Mouse (Mus musculus) ZHBTc4 (cell line): Measurements from ENCODE around the gene Tmem198b.
"Not testable (repeated sequence)": the region's sequence is repeated elsewhere in the genome, so short reads cannot be mapped to it uniquely, and the experiment has no call there.

Source experiments
- DNase-seq: peaks from one replicate; pipeline ENCODE4 v3.0.0-alpha.2; 2011; ENCODE audit warnings: low read depth, low spot score

The Tmem198b gene

DNA sequence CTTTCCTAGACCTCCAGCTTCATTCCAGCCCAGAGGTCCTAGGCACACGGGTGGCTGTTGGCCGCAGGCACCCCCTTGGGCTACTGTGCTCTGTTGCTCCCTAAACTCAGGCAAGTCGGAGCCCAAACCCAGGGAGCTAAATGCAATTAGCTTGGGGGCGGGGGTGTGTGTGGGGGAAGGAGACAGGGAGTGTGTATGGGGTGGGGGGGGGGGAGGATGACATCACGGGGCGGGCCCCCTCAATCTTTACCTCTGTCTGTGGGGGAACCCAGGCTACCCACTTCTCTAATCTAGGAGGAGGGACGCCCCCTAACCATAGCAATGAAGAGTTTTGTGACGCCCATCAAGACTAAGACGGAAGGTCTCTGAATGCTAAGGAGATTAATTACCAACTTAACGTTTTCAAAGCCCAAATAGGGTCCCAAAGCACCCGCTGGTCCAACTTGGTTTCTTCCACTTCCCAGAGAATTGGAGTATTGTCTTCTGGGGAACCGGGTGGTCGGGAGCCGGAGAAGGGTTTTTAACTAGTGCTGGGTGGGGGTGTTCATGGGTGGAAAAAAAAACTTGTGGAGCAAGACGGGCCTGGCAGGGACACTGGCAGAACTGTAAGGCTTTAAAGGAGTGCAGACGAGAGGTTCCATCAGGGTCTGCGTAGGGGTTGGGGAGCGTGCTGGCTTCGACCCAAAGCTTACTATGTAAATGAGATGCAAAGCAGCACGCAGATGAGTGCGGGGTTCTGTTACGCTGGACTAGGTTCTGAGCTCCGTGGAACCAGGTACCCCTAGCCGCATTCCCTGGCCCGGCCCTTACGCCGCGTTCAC is at the start of gene Tmem198b:
Tmem198b (minus strand) TSS at position 100 of the 821 bp plus-strand sequence.
- peak; percentile 77 for DNase-seq

DNA sequence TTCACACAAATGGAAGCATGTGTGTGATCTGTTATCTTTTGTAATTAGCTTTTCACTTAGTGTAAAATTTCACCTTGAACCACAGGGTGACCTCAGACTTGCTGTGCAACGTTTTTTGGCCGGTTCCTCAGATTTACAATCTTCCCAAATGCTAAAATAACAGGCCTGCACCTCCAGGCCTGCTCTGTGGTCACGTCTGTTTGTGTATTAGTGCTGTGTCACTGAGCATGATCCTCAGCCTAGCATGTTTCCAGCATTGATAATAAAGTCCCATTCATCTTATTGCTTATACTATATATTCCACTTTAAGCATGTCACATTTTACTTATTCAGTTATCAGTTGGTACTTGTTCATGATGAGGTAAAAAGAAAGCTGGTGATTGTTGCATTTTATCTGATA is 46.2 kb upstream of the Tmem198b start:
- DNase-seq = no peak

DNA sequence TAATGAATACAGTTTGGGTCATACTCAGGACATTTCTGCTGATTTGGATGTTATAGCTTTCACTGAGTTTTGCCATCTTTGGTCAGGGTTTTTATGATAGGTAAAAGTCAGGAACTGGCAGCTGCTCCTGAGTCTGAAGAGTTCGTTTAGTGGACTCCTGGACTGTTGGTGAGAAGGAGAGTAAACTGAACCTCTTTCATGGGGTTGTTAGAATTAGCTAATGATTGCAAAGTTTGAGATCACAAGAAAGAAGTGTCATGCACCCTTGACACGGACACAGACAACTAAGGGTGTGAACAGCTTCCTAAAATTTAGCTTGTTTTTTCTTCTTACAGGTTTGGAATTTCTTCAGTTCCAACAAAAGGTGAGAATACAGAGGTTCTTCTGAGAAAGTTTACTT is 44.3 kb upstream of the Tmem198b start:
- no peak for DNase-seq

DNA sequence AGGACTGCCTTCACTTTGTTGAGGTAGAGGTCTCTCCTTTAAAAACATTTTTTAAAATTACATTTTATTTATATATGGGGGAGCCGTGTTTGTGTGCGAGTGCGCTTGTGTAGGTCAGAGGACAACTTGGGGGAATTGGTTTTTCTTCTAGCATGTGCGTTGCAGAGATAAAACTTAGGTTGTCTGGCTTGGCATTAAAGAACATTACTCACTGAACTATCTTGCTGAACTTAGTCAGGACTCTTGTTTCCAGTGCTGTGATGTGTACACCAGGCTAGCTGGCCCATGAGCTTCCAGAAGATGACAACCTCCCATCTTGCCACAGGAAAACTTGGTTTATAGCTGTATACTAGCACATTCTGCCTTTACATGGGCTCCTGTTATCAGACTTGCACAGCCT is 42.5 kb upstream of the Tmem198b start:
- DNase-seq = no peak

DNA sequence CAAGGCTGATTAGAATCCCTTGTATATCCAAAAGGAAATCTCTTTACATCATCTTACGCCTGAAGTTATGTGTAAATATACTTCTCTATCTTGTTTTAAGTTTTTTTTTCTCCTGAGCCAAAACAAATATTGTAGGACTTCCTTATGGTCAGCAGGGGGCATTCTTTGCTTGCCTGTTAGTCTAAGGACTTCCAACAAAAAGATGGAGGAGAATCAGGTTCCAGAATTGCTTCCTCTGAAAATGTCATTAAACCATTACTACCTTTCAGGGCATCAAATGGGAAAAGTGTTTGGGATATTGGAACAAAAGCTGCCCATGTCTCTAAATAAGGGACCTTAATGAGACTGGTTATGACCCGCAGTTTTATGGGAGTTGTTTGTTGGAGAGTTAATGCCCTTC is 41.3 kb upstream of the Tmem198b start:
- DNase-seq = peak; percentile 48

DNA sequence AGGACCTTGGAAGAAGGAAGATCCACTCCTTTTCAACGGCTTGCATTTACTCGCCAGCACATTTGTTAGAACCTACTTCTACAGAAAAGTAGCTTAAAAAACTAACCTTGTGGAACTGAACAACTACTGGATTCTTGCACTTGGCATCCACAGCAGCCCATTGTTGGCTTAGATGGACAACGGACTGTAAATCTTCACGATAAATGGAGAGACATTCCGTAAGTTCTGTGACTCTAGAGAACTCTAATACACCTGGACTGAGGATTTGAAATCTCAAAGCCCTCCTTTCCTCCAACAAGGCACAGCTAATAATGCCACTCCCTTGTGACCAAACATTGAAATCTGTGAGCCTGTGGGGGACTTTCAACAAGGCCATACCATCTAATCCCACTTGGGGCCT is 39.1 kb upstream of the Tmem198b start:
- DNase-seq = no peak

DNA sequence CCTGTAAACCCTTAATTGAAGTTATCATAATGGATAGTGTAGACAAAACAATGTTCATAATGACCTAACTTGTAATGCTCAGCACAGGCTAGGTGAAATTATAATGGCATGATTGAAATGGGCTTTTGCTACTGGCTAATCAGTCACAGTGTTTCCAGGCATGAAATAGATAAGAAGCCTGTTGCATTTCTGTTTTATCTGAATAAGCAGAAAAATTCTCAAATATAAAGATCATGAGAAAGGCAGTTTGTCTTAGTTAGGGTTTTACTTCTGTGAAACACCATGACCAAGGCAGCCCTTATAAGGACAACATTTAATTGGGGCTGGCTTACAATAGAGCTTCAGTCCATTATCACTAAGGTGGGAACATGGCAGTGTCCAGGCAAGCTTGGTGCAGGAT is 36.4 kb upstream of the Tmem198b start:
- DNase-seq = no peak

DNA sequence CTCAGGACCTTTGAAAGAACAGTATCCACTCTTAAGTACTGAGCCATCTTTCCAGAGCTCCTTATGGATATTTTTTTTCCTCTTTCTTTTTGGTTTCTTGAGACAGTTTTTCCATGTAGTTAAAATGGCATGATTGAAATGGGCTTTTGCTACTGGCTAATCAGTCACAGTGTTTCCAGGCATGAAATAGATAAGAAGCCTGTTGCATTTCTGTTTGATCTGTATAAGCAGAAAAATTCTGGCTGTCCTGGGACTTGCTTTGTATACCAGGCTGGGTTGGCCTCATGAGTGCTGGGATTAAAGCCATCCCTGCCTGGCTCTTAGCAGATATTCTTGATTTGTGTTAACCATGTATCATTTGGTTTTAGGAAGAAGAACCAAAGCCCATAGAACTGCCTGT is 35.3 kb upstream of the Tmem198b start:
- no peak for DNase-seq

DNA sequence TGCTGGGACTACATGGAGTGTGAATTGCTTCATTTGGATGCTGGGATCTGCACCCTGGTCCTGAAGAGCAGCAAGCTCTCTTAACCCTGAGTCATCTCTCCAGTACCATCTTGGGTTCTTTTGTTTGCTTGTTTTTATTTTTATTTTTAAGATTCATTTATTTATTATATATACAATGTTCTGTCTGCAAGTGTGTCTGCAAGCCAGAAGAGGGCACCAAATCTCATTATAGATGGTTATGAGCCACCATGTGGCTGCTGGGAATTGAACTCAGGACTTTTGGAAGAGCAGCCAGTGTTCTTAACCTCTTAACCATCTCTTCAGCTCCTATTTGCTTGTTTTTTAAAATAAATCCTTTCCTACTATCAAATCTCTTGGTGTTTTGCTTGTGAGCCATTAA is 33.2 kb upstream of the Tmem198b start:
- DNase-seq = peak; percentile 15

DNA sequence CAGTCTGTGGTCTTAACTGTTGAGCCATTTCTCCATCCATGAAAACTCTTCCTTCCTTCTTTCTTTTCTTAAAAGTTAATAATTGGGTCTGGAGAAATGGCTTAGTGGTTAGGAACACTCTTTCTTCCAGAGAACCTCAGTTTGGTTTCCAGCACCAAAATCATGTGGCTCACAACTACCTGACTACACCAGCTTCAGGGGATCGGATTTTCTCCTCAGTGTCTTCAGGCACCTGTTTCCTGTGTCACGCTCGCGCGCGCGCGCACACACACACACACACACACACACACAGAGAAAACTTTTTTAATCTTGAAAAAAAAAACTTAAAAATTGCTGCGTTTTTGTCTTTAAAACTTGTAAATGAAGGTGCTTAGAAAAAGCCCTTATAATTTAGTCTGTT is 19.7 kb upstream of the Tmem198b start:
- no peak for DNase-seq

DNA sequence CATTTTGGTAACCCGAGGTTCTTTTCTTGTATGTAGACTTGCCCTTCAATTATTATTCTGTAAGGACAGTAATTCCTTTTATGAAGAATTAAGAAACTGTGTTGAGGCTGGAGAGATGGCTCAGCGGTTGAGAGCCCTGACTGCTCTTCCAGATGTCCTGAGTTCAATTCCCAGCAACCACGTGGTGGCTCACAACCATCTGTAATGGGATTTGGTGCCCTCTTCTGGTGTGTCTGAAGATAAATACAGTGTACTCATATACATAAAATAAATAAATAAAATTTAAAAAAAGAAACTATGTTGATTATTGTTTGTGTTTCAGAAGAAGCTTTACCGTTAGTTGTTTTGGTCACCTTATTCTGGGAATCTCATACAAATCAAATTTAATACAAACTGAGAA is 18.9 kb upstream of the Tmem198b start:
- DNase-seq = not testable (repeated sequence)

DNA sequence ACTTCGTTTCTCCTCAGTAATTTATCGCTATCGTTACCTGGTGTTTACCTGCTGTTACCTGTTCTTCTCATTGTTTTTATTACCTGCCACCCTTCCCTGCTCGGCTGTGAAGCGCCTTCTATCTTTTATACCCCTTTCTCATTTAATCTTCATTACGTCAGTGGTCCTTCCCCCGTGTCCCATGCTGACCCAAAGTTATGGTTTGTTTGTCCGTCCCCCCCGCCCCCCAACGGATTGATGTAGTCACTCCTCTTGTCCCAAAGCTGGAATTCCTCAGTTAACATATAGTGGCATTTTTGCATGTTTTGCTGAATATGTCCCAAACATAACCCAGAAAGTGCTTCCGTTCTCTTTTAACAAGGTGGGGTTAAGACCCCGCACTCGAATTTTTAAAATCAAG is 18.0 kb upstream of the Tmem198b start:
- DNase-seq = peak; percentile 34

DNA sequence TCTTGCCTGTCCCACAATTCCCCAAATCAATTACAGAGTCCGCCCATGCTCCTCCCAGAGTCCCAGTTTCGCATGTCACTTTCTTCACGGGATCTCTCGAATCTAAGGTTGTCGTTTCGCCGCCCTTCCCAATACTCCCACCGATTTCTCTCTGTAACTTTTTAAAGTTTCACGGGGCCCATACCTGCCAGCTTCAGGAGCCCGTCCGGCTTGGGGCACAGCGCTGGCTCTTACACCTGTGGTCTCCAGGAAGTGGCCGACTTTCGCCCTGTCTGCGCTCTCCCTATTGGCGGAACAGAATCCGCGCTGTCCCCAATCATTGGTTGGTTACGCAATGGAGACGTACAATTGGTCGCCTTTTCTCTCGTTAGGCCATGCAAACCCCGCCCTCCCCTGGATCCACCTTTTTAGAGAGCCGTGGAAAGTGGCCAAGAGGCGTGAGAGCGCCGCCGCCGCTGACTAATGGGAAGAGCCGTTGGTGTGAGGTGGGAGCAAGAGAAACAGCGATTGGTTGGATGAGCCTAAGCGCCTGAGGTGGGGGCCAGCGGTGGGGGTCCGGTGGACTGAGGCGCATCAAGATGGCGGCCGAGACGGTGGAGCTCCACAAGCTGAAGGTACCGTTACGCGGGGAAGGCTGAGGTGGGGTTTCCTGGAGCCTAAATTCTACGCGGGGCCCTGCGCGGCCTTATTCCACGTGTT is 17.3 kb upstream of the Tmem198b start, which contains the start of gene Ormdl2:
Ormdl2 (minus strand) TSS at position 288 of the 699 bp plus-strand sequence.
- peak; percentile 100 for DNase-seq

DNA sequence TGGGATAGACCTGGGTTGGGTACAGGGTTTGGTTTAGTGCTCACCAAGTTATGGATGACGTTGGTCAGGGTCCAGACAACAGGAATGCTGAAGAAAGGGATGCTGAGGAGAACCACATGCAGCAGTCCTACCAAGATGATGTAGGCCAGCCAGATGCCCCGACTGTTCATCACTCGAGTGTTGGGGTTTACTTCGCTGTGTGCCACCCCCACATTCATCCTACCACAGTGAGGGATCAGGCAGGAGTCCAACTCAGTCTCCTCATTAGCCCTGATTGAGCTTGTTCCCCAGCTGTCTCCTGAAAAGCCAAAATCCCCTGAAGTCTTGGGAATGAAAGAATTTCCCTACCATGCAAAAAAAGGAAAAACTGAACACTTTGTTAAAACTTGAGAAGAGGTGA is 16.0 kb upstream of the Tmem198b start:
- no peak for DNase-seq

DNA sequence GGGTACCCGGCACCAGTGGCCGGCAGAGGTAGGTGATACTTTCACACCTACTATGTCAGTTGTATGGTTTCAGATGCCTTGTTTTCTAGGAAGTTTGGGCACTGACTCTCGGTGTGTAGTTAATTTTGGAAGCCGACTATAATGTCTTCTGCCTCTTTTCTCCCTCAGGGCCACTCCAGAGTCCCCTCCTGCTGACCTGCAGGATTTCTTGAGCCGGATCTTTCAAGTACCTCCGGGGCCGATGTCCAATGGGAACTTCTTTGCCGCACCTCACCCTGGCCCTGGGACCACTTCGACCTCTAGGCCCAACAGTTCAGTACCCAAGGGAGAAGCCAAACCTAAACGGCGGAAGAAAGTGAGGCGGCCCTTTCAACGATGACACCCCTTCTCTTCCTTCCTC is 12.9 kb upstream of the Tmem198b start, which contains the start of gene Sarnp:
Sarnp (plus strand) TSS at position 301 of the 400 bp plus-strand sequence.
- DNase-seq = no peak

DNA sequence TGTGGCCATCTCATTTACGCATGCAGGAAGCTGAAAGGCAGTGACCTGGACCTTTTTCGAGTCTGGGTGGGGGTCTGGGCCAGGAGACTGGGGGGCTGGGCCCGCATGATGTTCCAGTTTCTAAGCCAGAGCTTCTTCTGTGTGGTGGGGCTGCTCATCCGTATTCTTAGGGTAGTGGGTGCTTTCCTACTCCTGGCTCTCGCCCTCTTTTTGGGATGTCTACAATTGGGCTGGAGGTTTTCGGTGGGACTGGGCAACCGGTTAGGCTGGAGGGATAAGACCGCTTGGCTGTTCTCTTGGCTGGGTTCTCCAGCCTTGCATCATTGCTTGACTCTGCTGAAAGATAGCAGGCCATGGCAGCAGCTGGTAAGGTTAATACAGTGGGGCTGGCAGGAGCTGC is 2.8 kb upstream of the Tmem198b start:
- no peak for DNase-seq

DNA sequence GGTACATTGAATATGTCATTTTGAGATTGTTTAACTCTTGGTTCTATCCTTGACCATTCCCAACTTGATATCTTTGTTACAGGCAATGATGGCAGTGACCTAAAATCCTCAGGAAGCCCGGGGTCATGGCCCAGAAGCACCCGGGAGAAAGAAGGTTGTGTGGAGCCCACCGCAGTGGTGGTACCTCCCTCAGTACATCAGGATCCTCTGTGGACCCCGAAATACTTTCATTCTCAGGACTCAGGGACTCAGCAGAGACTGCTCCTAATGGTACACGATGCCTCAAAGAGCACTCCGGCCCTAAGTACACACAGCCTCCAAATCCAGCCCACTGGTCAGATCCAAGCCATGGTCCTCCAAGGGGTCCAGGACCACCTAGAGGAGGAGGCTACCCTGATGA is 1.9 kb upstream of the Tmem198b start:
- DNase-seq = no peak

DNA sequence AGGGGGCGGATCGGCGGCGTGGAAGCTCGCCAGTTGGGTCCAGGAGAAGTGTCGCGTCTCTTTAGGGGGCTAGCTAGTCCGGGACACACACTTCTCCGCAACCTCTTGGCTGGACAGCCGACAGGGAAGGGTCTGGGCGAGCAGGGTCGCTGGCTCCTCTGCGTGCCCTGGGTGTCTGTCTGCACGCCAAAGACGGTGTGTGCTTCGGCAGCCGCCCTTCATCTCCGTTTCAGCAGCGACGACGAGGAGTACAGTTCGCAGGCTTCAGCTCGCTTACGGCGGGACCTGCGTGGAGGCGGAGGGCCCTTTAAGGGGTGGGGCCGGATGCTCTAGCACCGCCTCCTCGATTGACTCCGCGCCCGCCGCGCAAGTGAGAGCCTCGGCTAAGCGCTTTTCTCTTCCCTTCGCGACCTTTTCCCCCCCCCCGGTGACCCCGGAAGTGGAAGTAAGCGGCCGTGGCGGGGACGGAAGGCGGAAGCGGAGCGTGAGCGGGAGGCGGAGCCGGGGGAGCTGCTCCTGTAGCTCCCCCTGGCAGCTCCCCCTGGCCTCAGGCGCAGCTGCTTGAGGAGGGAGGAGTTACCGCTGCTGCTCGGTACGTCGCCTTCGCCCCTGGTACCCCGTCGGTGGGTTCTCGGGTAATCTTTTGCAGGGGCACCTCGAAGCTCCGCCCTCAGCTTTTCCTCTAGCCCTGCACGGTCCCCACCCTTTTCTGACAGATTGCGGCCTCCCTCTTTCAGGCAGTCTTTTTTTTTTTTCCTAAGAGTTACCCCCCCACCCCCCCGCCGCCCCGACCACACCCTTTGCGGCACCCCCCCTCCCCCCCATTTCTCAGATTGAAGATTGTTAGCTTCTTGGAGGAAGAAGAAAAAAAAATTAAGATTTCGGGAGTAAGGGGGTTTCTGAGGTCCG is 1.2 kb upstream of the Tmem198b start:
- DNase-seq = peak; percentile 99

DNA sequence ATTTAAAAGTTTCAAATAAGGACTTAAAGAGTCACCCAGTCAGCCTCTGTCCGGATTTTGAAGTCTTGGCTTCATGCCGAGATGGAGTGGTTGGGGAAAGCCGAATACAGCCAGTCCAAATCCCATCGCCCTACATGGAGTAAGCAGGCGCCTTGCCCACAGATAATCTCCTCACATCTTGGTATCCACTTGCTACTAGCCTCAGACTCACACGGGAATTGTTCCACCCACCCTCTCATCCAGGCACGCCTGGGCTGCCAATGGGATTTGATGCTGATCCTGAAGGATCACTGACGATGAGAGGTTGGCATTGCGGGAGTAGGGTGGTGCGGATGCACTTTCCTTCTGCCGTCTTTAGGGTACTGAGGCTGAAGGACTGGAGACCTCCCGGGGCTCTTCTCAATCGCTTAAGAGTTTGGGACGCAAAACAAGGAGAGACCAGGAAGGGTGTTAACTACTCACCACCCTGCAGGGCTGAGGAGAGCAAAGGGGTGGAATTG is 349 bp downstream of the Tmem198b start, which contains the start of gene Dnajc14:
Dnajc14 (plus strand) TSS at position 292 of the 500 bp plus-strand sequence.
- peak; percentile 65 for DNase-seq

DNA sequence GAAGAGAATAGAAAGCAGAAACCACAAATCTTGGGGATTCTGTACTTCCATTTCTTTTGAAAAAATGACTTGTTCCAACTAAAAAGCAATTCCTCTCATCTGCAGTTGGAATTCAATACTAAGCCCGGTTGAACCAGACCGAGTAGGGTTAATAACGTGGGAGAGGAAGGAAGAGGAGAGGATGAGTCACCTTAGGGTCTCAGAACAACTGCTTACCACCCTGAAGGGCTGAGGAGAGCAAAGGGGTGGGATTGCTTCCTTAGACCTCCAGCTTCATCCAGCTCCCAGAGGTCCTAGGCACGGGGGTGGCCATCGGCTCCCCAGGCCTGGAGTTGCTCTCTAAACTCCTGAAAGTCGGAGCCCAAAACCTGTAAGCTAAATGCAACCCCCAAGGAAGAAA is 809 bp downstream of the Tmem198b start:
- DNase-seq = no peak

DNA sequence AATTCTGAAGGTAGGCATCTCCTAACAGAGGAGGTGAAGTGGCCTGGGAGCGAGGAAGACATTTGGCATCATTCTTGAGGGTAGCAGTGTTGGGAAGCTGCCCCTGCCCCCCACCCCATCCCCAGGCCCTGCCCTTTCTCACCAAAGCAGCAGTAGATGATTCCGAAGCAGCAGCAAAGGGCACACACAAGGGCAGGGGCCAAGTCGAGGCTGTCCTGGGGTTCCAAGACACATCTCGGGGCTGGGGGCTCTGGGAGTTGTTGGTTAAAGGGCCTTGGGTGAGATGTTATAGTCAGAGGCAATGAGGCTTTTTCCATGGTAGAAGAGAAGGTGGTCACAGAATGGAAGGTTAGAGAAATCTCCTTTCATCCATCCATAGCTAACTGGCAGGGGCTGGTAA is 1.2 kb downstream of the Tmem198b start:
- no peak for DNase-seq
